Mouse (Mus musculus) myocyte (in vitro differentiated cells): ENCODE data around the gene Rnf207.

ENCODE experiments used
- E2F4 ChIP-seq: IDR thresholded peaks from one replicate; pipeline ENCODE4 v1.6.1; 2011; ENCODE audit warnings: mild to moderate bottlenecking, control low read depth, moderate library complexity; ENCODE audit not compliant: insufficient read depth
- MYOG ChIP-seq, 3 experiments: IDR thresholded peaks; one replicate each; pipeline ENCODE4 v1.6.1; 2011; ENCODE audit warnings: control low read depth in 2 of 3, low read depth in 2 of 3, mild to moderate bottlenecking in 2 of 3; ENCODE audit not compliant: insufficient read length in 2 of 3, control insufficient read depth in 1 of 3, insufficient read depth in 1 of 3
- POLR2A ChIP-seq: IDR thresholded peaks from one replicate; pipeline ENCODE4 v1.6.1; 2011; ENCODE audit warnings: low read depth, mild to moderate bottlenecking, control low read depth, moderate library complexity; ENCODE audit not compliant: insufficient read length
- POLR2AphosphoS2 ChIP-seq: IDR thresholded peaks from one replicate; pipeline ENCODE4 v1.6.1; 2011; ENCODE audit warnings: low read depth, control low read depth; ENCODE audit not compliant: insufficient read length
- TCF12 ChIP-seq: IDR thresholded peaks from one replicate; pipeline ENCODE4 v1.6.1; 2011; ENCODE audit warnings: mild to moderate bottlenecking, control low read depth; ENCODE audit not compliant: poor library complexity, insufficient read depth, severe bottlenecking
- USF1 ChIP-seq: IDR thresholded peaks from one replicate; pipeline ENCODE4 v1.6.1; 2011; ENCODE audit warnings: low read depth, mild to moderate bottlenecking, control low read depth, moderate library complexity

GRCm38 (mm10) chr4:152290385-152290784, 28.4 kb downstream of the Rnf207 start:
- TF ChIP-seq MYOG (IDR thresholded peaks at IDR 0.05; ENCODE audit: control insufficient read depth in 1 of 3, insufficient read depth in 1 of 3, insufficient read length in 2 of 3, low read depth in 2 of 3), result no peak
- TF ChIP-seq POLR2A, result no peak
- TF ChIP-seq USF1, result no peak
- no peak for TF ChIP-seq TCF12
- TF ChIP-seq E2F4, result no peak
- TF ChIP-seq POLR2AphosphoS2, result no peak
